Mouse (Mus musculus) right cerebral cortex, postnatal 10 days (tissue): Measurements from ENCODE around the gene Cdkn2b.

ENCODE experiments used
- DNase-seq, 2 experiments: peaks; one replicate each; pipeline ENCODE4 v3.0.0; 2021; ENCODE audit warnings: low spot score in 2 of 2

Gene Cdkn2b

DNA sequence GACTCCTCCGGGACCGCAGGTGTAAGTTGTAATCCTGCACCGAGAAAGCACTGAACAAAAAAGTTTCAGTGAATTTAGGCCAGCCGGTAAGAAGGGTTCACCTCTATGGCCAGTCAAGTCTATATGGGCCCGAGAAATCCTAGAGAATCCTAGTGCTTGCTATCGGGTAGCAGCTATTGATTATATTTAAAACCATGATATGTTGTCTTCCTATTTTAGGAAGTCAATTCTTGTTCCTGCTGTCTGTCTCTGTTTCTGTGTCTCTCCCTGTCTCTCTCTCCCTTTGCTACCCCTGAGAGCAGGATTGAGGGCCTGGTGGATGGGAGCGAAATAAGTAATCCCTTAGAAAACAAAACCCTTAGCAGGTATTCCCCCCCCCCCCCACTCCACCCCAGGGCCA, 17.3 kb downstream of the Cdkn2b start:
- no peak for DNase-seq

GRCm38 (mm10) chr4:89289028-89289427, 21.8 kb downstream of the Cdkn2b start:
- DNase-seq = no peak

DNA sequence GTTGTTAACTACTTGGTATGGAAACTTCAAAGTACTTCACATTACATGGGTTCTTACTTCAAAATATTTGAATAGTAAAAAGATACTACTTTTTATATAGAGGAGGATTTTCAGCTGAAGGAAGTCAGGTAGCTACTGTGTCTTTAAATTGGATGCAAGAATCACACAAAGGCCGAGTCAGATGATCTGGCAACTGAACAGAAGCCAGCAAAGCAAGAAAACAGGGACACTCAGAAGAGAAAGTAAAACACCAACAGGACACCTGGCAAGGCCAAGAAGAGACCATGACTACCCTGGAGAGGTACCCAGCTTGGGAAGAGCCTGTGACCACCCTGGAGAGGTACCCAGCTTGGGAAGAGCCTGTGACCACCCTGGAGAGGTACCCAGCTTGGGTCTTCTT, 24.3 kb downstream of the Cdkn2b start:
- DNase-seq = no peak

- no peak for DNase-seq
These were observed 25.2 kb downstream of the Cdkn2b start for GRCm38 (mm10) chr4:89285688-89286087.

GRCm38 (mm10) chr4:89282661-89283060, 28.2 kb downstream of the Cdkn2b start:
- DNase-seq = no peak

DNA sequence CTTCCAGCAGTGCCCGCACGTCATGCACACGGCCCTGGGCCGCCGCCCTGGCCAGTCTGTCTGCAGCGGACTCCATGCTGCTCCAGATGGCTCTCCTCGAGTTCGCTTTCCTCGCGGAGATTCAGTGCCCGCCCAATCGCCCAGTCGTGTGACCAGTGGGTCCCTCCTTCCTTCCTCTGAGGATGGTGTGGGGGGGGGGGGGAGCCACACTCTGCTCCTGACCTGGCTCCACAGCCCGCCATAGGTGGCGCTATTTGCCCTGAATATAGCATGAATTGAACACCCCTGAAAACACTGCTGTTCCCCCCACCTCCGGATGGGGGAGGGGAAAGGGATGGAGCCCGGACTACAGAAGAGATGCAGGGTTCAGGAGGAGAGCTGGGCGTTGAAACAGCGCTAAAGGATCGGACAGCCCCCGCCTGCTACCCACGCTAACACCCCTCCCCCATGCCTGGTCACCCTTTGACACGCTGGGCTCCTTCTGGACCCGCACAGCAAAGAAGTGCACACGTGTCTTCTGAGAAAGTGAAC, 28.7 kb downstream of the Cdkn2b start:
- no peak for DNase-seq

DNA sequence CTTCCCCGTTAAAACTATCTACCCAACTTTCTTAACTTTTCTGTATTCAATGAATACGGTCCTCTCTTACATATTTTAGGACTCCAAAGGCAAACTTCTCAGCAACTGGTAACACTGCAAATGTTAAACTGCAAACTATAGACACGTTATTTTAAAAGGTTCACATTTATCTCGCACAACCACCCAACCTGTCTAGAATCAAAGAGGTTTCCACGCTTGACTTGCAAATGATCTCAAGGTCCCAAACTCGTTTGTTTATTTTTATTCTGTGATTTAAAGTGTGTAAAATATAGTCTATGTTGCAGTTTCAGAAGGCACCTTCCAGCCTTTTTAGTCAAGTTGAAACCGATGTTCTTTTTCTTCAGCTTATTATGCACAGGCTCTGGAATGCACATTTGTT, 29.6 kb downstream of the Cdkn2b start:
- no peak for DNase-seq

- DNase-seq = no peak
These were observed 31.2 kb downstream of the Cdkn2b start for GRCm38 (mm10) chr4:89279641-89280040.

DNA sequence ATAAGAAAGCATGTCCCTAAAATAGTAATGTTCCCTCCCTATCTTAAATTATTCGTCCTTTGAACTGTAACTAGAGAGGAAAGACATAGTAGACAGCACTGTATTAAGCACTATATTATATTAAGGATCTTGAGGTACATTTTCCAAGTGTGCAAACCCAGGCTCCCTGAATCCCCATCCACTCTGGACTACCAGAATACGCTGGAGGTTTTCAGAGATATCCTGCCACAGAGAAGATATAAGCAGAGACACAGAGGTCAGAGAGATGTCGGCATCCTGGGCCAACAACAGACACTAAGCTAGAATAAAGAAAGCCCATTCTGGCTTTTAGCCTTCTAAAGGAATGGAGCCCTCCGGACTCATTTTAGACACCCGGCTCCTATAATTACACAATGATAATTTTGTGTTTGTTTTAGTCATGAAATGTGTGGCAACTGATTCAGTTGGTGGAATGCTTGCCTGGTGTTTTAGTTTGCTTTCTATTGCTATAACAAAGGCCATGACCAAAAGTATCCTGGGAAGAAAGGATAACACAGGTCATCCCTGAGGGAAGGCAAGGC, 33.4 kb downstream of the Cdkn2b start:
- no peak for DNase-seq

DNA sequence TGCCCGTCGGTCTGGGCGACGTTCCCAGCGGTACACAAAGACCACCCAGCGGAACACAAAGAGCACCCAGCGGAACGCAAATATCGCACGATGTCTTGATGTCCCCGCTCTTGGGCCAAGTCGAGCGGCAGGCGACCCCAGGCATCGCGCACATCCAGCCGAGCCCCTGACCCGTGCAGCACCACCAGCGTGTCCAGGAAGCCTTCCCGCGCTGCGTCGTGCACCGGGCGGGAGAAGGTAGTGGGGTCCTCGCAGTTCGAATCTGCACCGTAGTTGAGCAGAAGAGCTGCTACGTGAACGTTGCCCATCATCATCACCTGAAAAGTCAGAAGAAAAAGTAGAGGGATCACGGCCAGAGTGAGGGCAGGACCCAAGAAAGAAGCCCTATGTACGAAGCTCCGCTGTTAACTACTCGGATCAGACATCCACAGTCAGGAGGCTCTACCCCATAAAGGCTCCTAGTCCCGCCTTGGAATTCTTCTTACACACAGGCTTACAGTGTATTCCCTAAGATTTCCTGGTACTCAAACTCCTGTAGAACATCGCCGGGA, 34.1 kb downstream of the Cdkn2b start:
- no peak for DNase-seq

DNA sequence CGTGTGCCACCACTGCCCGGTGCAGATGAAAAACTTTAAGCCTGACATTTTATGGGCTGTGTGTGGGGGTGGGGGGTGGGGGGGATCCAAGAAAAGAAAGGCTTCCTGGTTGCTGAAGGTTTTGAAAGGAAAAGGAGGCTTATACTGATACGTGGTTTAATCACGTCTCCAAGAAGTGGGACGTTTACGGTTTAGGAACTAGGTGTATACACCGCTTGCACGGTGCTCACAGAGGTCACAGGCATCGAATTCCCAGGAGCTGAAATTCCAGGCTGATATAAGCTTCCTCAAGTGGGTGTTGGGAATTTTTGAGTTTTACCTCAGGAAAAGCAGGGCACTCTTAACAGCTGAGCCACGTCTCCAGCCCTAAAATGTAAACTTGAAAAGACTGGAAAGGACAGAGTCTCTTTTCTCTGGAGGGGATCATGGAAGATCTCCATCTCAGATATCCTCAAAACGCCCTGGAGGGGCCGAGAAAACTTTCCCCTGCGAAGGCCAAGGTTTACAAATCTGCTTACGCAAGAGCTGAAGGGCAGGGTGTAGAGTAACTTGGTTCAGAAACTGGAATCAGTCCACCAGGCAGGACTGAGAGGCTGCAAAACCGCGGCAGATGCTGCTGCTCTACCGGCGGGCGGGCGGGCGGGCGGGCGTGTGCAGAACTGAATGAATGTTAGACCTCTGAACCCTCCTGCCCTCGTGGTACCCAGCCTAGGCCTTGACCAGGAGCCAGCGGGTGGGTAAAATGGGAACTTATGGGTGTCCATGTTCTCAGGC, 34.8 kb downstream of the Cdkn2b start:
- DNase-seq = no peak

- no peak for DNase-seq
These were observed 35.9 kb downstream of the Cdkn2b start for GRCm38 (mm10) chr4:89274829-89275548.

DNA sequence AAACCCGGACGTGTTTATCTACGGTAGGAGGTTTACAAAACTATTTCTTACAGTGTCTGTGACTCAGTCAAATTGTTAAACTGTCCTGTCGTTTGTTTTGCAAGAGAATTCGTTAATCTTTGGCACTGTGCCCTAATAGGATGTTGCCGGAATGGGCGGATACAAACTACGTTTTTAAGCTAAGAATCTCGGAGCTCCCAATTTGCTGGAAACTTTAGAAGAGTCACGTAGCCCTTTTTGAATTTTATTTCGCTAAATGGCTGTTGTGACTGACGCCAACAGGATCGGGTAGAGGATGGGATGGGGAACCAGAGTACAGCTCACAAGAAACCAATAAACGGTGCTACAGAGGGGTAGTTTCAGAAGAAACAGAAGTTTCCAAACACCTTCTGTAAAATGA, 36.8 kb downstream of the Cdkn2b start:
- no peak for DNase-seq

GRCm38 (mm10) chr4:89273585-89273984, 37.3 kb downstream of the Cdkn2b start:
- no peak for DNase-seq

DNA sequence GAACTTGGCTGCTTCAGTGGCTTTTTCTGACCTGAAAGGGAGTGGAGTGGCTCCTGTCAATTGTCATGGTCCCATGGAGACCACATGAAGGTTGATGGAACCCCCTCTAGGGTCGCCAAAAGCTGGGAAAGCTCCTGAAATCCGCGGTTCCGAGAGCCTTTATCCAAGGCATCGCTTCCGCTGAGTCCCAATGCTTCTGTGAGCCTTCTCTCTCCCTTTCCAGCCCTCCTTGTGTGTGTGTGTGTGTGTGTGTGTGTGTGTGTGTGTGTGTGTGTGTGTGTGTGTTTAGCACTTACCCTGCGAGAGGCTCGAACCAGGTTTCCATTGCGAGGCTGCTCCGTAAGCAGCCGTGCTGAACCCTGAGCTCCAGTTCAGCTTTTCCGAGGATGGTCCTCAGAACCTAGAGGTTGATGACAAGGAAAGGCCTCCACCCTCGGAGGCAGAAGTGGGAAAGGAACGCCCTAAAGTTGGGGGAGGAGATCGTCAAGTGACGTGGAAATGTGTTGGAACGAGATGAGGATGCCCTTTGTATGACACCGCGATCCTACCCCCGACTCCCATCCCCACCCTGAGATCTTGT, 37.8 kb downstream of the Cdkn2b start:
- DNase-seq = no peak

DNA sequence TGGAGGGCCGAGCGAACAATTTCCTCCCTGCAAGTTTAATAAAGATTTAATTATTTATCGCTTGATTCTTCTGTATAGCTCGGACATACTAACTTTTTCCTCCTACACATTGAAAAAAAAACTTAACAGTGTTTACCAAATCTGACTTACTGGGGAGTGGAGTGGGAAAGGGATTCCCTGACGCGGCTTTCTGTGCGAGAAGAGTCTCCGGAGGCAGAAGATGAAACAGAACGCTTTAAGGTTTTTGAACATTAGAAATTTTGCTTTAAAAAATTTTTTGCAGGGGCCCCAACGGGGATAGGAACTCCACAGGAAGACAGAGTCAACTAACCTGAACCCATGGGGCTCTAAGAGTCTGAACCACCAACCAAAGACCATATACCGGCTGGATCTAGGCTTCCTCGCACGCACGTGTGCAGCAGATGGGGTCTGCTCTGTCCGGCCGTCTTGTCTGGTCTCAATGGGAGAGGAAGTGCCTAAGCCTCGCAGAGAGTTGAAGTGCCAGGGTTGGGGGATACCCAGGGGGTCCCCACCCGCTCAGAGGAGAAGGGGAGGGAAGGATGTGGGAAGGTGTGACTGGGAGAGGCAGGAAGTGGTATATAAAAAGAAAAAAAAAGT, 38.6 kb downstream of the Cdkn2b start:
- DNase-seq = no peak

DNA sequence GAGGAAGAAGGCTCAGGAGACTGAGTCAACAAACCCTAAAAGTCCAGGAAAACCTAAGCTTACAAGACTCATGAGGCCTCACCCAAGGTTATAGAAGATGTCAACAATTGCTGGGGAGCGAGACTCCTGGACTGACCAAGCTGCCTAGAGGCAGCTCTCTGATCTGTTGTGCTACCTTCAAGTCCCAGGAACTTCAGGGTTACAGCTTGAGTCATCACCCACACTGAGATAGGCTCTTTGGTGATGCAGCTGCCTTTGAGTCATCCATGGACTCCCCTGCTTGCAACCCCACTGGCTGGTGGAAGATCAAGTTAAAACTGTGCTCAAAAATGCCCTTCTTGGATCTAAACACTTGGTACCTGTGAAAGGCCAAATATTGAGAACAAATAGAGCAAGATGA, 53.1 kb downstream of the Cdkn2b start:
- DNase-seq = no peak
